Mouse (Mus musculus): Measurements from ENCODE around the gene Slc5a4b. TPM values are rescaled to one million over a fixed set of nuclear protein-coding genes. Genes with fewer than 3 reads are reported as not detected.

Slc5a4b gene
- polyA plus RNA-seq, 1 experiment: 53.8 TPM

DNA sequence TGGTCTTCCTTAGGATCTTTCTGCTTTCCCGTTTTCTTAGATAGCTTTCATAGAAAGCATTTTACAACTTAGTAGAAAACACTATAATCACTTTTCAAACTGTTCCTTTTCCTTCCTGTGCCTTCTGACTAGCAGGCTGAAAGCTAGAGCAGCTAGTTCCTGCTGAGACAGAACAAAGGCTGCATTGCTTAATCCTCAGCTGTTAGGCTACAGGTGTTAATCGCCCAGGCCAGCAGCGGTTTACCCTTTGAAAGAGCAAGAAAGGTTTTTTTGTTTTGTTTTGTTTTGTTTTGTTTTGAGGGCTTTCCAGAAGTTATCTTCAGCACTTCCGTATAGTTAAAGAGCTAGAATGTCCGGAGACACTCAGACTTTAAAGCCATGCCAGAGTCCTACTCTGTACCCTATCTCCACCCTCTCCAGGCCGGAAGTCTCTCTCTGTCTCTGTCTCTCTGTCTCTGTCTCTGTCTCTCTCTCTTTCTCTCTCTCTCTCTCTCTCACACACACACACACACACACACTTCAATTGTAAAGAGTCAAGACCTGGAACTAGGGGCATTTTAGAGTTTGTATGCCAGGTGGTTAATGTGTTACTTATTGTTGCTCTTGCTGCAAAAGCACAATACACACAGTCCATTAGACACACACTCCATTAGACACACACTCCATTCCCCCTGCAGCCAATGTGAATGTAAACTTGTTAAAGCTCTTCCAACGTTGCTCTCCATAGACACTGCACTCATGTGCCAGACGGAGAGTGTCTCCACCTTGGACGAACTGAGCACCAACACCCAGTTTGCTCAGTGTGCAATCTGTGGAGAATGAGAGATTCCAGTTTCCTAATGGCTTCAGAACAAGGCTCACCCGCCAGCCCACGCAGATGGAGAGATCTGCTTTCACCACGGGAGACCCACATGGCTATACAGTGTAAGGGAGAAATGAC is 42.8 kb downstream of the Slc5a4b start:
- H3K27ac ChIP-seq (ENCODE audit: insufficient read depth, low read depth, low read length): peak overlapping the region; percentile 29; the same call in 1 of the 2 replicates

DNA sequence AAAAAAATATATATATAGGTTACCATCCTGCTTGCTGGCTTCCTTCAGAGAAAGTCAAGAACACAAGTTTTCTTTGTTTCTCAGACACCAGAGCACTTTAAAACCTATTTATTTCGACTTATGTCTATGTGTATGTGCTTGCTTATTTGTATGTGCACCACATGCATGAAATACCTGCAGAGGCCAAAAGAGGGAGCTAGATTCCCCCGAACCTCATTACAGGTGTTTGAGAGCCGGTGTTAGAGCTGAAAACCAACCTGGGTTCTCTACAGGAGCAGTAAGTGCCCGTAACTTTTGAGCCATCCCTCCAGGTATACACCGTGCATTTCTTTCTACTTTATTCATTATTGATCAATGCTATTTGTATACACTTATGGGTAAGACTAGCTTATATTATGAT is 48.3 kb downstream of the Slc5a4b start:
- WGBS: 93% methylated on average over 5 of the region's 5 CpGs
- H3K27me3 ChIP-seq (ENCODE audit: control insufficient read depth, insufficient read depth, low read length): no peaks in the 10 kb centered on the region
- TF ChIP-seq POLR2A (IDR thresholded peaks at IDR 0.05; ENCODE audit: low read depth, low read length) (no peak), CTCF (IDR thresholded peaks at IDR 0.05; ENCODE audit: extremely low read depth, insufficient read length, insufficient replicate concordance, low read depth, low read length) (no peak)

More for the DNA sequence above, 42.8 kb downstream of the Slc5a4b start:
- H3K4me1 ChIP-seq (ENCODE audit: control insufficient read depth, insufficient read depth, insufficient read length, low read length): peaks cover 7% of the 10 kb centered on the region; the same call in 1 of the 2 replicates
- TF ChIP-seq CTCF (IDR thresholded peaks at IDR 0.05; ENCODE audit: extremely low read depth, insufficient read length, insufficient replicate concordance, low read depth, low read length): no peak
- no peak for TF ChIP-seq POLR2A (IDR thresholded peaks at IDR 0.05; ENCODE audit: low read depth, low read length)
- H3K36me3 ChIP-seq (ENCODE audit: control insufficient read depth, insufficient read depth, low read length): 0 out of 2 replicates have a peak, but pooled peaks cover 3% of the 10 kb centered on the region
- no peak overlapping the region for H3K4me3 ChIP-seq (ENCODE audit: low read depth, low read length)
- H3K27me3 ChIP-seq (ENCODE audit: control insufficient read depth, insufficient read depth, low read length): no peaks in the 10 kb centered on the region
- WGBS: 18% methylated on average over 12 of the region's 12 CpGs

DNA sequence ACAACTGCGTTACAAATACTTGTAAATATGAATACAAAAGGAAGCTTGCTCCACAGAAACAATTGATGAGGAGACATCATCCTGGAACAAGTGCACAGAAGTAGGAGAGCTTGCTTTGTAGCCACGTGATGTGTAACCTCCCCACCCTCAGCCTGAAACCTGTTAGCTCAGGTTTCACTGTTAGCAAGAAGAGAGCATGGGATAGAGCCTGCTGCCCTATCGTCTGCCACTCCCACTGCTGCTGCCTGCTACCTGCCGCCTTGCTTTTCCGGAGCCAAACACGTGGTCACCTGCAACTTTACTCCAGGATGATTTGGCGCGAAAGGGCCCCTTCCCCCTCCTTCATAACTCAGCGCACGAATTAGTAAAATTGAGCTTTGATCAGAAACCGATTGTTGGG is 58.9 kb downstream of the Slc5a4b start:
- Histone ChIP-seq H3K27me3 (ENCODE audit: control insufficient read depth, insufficient read depth, low read length) (no peaks in the 10 kb centered on the region), H3K36me3 (ENCODE audit: control insufficient read depth, insufficient read depth, low read length) (no peaks in the 10 kb centered on the region), H3K4me1 (ENCODE audit: control insufficient read depth, insufficient read depth, insufficient read length, low read length) (peaks cover 2% of the 10 kb centered on the region; the same call in 1 of the 2 replicates), H3K27ac (ENCODE audit: insufficient read depth, low read depth, low read length) (no peak overlapping the region), H3K4me3 (ENCODE audit: low read depth, low read length) (no peak overlapping the region)
- TF ChIP-seq CTCF (IDR thresholded peaks at IDR 0.05; ENCODE audit: extremely low read depth, insufficient read length, insufficient replicate concordance, low read depth, low read length): no peak
- TF ChIP-seq POLR2A (IDR thresholded peaks at IDR 0.05; ENCODE audit: low read depth, low read length): no peak
- 76% methylated on average over 11 of the region's 11 CpGs for WGBS

More for the DNA sequence above, 48.3 kb downstream of the Slc5a4b start:
- H3K4me3 ChIP-seq (ENCODE audit: low read depth, low read length): no peak overlapping the region
- no peak overlapping the region for H3K27ac ChIP-seq (ENCODE audit: insufficient read depth, low read depth, low read length)
- no peaks in the 10 kb centered on the region for H3K4me1 ChIP-seq (ENCODE audit: control insufficient read depth, insufficient read depth, insufficient read length, low read length)
- 0 out of 2 replicates have a peak, but pooled peaks cover 3% of the 10 kb centered on the region for H3K36me3 ChIP-seq (ENCODE audit: control insufficient read depth, insufficient read depth, low read length)

DNA sequence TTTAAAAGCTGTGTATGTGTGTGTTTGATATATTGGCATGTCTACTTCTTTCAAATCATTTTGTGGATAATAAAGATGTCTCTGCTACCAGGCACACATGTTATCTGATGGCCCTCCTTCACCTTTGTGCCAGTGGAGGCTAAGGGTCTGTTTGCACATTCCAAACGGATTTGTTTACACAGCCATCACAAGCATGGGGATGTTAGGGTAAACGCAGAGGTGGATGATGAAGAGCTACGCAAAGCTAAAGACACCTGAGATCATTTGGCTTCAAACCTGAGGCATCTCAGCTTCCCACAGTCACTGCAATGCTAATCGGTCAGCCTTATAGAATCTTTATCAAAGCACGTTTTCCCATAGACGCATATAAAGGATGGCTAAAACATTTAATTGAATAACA is 61.8 kb downstream of the Slc5a4b start:
- H3K27ac ChIP-seq (ENCODE audit: insufficient read depth, low read depth, low read length): no peak overlapping the region
- TF ChIP-seq CTCF (IDR thresholded peaks at IDR 0.05; ENCODE audit: extremely low read depth, insufficient read length, insufficient replicate concordance, low read depth, low read length): no peak
- no peak for TF ChIP-seq POLR2A (IDR thresholded peaks at IDR 0.05; ENCODE audit: low read depth, low read length)
- H3K36me3 ChIP-seq (ENCODE audit: control insufficient read depth, insufficient read depth, low read length): peaks cover 2% of the 10 kb centered on the region; the same call in 1 of the 2 replicates
- 18% methylated on average over 6 of the region's 6 CpGs for WGBS
- peaks cover 2% of the 10 kb centered on the region; the same call in 1 of the 2 replicates for H3K4me1 ChIP-seq (ENCODE audit: control insufficient read depth, insufficient read depth, insufficient read length, low read length)
- H3K4me3 ChIP-seq (ENCODE audit: low read depth, low read length): no peak overlapping the region
- H3K27me3 ChIP-seq (ENCODE audit: control insufficient read depth, insufficient read depth, low read length): no peaks in the 10 kb centered on the region

DNA sequence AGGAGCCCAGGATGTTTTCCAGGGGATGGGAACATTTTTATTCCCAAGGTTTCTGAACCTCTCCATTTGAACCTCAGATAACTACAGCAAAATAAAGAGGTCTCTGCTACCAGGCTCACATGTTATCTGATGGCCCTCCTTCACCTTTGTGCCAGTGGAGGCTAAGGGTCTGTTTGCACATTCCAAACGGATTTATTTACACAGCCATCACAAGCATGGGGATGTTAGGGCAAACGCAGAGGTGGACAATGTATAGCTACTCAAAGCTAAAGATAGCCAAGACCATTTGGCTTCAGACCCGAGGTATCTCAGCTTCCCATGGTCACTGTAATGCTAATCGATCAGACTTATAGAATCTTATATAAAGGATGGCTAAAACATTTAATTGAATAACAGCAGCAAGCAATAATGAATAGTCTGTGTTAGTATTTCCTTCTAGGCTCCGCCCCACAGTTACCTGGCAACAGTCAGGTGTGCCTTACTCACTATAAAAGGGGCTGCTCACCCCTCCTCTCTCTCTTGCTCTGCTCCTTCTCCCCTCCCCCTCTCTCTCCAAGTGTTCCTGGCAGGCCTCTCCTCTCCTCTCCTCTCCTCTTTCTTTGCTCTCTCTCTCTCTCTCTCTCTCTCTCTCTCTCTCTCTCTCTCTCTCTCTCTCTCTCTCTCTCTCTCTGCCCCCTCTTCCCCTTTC is 63.4 kb downstream of the Slc5a4b start:
- Histone ChIP-seq H3K27ac (ENCODE audit: insufficient read depth, low read depth, low read length) (no peak overlapping the region), H3K27me3 (ENCODE audit: control insufficient read depth, insufficient read depth, low read length) (no peaks in the 10 kb centered on the region), H3K4me3 (ENCODE audit: low read depth, low read length) (no peak overlapping the region), H3K36me3 (ENCODE audit: control insufficient read depth, insufficient read depth, low read length) (peaks cover 6% of the 10 kb centered on the region; the same call in 1 of the 2 replicates), H3K4me1 (ENCODE audit: control insufficient read depth, insufficient read depth, insufficient read length, low read length) (peaks cover 2% of the 10 kb centered on the region; the same call in 1 of the 2 replicates)
- 16% methylated on average over 5 of the region's 5 CpGs for WGBS
- no peak for TF ChIP-seq POLR2A (IDR thresholded peaks at IDR 0.05; ENCODE audit: low read depth, low read length)
- no peak for TF ChIP-seq CTCF (IDR thresholded peaks at IDR 0.05; ENCODE audit: extremely low read depth, insufficient read length, insufficient replicate concordance, low read depth, low read length)

DNA sequence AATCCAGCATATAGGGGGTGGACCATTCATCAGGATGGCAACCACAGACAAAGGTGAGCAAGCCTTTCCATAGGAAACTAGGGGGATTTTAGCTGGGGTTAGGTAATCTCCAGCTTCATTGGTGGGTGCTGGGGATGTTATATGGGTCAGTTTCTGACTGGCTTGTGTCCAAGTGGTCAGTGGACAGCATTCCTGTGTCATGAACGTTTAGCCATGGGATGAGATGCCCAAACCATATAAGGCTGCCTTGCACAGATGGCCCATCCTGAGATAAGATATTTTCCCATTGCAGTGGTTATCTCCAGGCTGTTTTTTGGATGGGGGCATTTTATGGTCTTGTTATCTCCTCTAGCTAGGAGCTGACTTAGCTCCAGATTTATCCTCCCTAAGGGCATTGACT is 64.0 kb downstream of the Slc5a4b start:
- peaks cover 6% of the 10 kb centered on the region; the same call in 1 of the 2 replicates for H3K36me3 ChIP-seq (ENCODE audit: control insufficient read depth, insufficient read depth, low read length)
- no peak overlapping the region for H3K4me3 ChIP-seq (ENCODE audit: low read depth, low read length)
- no peaks in the 10 kb centered on the region for H3K27me3 ChIP-seq (ENCODE audit: control insufficient read depth, insufficient read depth, low read length)
- no peak overlapping the region for H3K27ac ChIP-seq (ENCODE audit: insufficient read depth, low read depth, low read length)
- TF ChIP-seq CTCF (IDR thresholded peaks at IDR 0.05; ENCODE audit: extremely low read depth, insufficient read length, insufficient replicate concordance, low read depth, low read length) (no peak), POLR2A (IDR thresholded peaks at IDR 0.05; ENCODE audit: low read depth, low read length) (no peak)
- peaks cover 2% of the 10 kb centered on the region; the same call in 1 of the 2 replicates for H3K4me1 ChIP-seq (ENCODE audit: control insufficient read depth, insufficient read depth, insufficient read length, low read length)
- 0% methylated on average over 1 of the region's 1 CpGs for WGBS

All from small intestine, adult 2 months (tissue).